Mouse (Mus musculus): Measurements from ENCODE around the gene Pi4k2a.

DNA sequence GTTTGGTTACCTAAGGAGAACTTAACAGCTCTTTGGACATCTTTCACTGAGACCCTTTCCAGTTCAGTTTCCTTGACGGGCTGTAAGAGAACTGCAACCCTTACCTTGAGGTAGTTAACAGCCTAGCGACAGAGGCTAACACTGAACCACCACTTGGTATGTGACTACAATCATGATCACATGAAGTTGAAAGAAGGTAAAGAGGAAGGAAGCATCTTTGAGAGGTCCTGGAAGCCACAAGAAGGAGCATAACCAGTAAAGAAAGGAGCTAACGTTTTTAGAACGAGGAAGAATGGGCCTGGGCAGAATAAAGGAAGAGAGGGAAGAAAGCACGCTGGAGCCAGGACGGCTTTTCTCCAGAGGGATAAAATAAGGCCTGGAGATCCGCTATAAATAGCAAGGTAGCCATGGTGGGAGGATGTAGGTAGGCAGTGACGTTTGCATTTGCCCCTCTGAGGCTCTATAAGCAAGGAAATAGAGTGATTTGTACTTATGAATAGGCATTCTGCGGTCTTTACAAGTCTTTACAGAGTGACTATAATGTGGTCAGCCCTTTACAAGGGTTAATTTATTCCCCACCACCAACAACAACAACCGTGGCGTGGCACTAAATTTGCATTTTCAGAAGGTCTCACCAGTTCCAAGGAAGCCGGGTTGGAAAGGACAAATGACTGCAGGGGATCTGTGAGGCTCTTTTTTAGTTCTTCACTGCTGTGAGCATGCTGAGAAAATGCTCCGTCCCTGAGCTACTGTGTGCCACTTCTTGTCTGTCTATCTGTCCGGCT lies 39.4 kb downstream of the Pi4k2a start:
- TF ChIP-seq POLR2A (IDR thresholded peaks at IDR 0.05; ENCODE audit: borderline replicate concordance, insufficient read depth, low read length) (no peak), CTCF (IDR thresholded peaks at IDR 0.05; ENCODE audit: borderline replicate concordance, insufficient read depth, low read depth, low read length) (no peak)

All from cerebellum, adult 2 months (tissue).